Mouse (Mus musculus) testis, adult 2 months (tissue): ENCODE measurements around the gene Mecr. TPM values are rescaled to one million over a fixed set of nuclear protein-coding genes. Genes with fewer than 3 reads are reported as not detected.

Source experiments
- H3K27ac ChIP-seq: fragments of 200-500 bp; 2 replicates; pipeline ENCODE4 v1.5.1; 2012; ENCODE audit warnings: low read depth, low read length; ENCODE audit not compliant: control insufficient read depth, insufficient read depth
- H3K27me3 ChIP-seq: fragments of 200-500 bp; 2 replicates; pipeline ENCODE4 v1.6.1; 2012; ENCODE audit warnings: mild to moderate bottlenecking, low read length, moderate library complexity; ENCODE audit not compliant: control insufficient read depth, insufficient read depth
- H3K36me3 ChIP-seq: fragments of 200-500 bp; 2 replicates; pipeline ENCODE4 v1.6.1; 2012; ENCODE audit warnings: mild to moderate bottlenecking, low read length; ENCODE audit not compliant: control insufficient read depth, insufficient read depth
- H3K4me1 ChIP-seq: fragments of 200-500 bp; 2 replicates; pipeline ENCODE4 v1.6.1; 2012; ENCODE audit warnings: low read length; ENCODE audit not compliant: control insufficient read depth, insufficient read depth
- H3K4me3 ChIP-seq: fragments of 200-500 bp; 2 replicates; pipeline ENCODE4 v1.5.1; 2012; ENCODE audit warnings: low read depth, mild to moderate bottlenecking, low read length, moderate library complexity, mixed read lengths; ENCODE audit not compliant: control insufficient read depth
- CTCF ChIP-seq: fragments of 200-500 bp; IDR thresholded peaks from 2 replicates; pipeline ENCODE4 v1.5.1; 2012; ENCODE audit warnings: low read depth, mild to moderate bottlenecking, inconsistent platforms, low read length, moderate library complexity; ENCODE audit not compliant: control insufficient read depth, insufficient read depth, insufficient replicate concordance
- POLR2A ChIP-seq: fragments of 200-500 bp; IDR thresholded peaks from 2 replicates; pipeline ENCODE4 v1.6.1; 2012; ENCODE audit warnings: low read depth, mild to moderate bottlenecking, inconsistent platforms, low read length, moderate library complexity; ENCODE audit not compliant: control insufficient read depth
- polyA plus RNA-seq: library from polyadenylated mRNA; depleted of rRNA; stranded (reverse); fragments of >200 nt; gene quantifications from 2 replicates; pipeline ENCODE4 v1.2.3, GENCODE M21; 2012

The Mecr gene
- polyA plus RNA-seq, 1 experiment = 19.3 TPM

GRCm38 (mm10) chr4:131836351-131836881, 6.9 kb upstream of the Mecr start:
- H3K27ac ChIP-seq = no peak overlapping the region

GRCm38 (mm10) chr4:131836891-131837491, 6.3 kb upstream of the Mecr start:
- Histone ChIP-seq H3K4me1 (peaks cover 28% of the 10 kb centered on the region), H3K4me3 (peak overlapping the region; percentile 75), H3K27me3 (no peaks in the 10 kb centered on the region), H3K36me3 (no peaks in the 10 kb centered on the region), H3K27ac (no peak overlapping the region)
- TF ChIP-seq POLR2A (no peak), CTCF (no peak)

More at GRCm38 (mm10) chr4:131836351-131836881, 6.9 kb upstream of the Mecr start:
- peaks cover 28% of the 10 kb centered on the region for H3K4me1 ChIP-seq
- H3K4me3 ChIP-seq = peak overlapping the region; percentile 75
- no peak; the same call in 1 of the 2 replicates for TF ChIP-seq POLR2A
- no peak for TF ChIP-seq CTCF
- no peaks in the 10 kb centered on the region for H3K36me3 ChIP-seq
- H3K27me3 ChIP-seq = no peaks in the 10 kb centered on the region

DNA sequence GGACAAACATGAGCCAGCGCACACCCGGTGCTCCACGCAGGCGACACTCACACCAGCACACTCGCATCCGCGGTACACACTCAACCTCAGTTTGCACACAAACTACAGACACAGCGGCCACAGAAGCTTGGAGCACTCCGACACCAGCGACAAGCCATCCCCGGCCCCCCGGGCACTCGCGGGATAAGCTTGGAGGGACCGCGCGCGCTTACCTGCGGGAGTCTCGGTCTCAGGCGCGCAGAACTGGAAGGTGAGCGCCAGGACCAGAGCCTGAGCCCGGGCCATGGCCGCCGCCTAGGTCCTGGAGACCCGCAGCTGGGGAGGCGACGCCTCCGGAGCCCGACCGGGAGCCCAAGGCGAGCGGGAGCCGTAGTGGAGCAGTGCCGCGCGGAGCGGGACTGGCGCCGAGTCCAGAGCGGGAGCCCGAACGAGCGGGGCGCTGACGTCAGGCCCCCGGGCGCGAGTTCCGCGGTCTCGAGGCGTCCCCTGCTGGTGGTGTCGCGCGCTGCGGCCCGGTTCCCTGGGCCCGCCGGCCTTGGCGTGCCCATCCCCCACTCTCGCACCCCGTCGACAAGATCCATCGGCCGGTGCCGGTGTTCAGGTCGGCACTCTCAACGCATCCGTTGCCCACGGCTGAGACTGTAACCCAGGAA, 5.3 kb upstream of the Mecr start, which contains the start of gene Ptpru:
Gene Ptpru, minus strand, starts transcription at position 417 of the 653 bp plus-strand sequence.
- H3K4me1 ChIP-seq = peaks cover 28% of the 10 kb centered on the region
- TF ChIP-seq CTCF = peak; percentile 80
- TF ChIP-seq POLR2A = no peak; the same call in 1 of the 2 replicates
- H3K27me3 ChIP-seq = no peaks in the 10 kb centered on the region
- peak within 1 kb of the TSS; percentile 75 for H3K4me3 ChIP-seq
- H3K36me3 ChIP-seq = no peaks in the 10 kb centered on the region
- no peak within 1 kb of the TSS for H3K27ac ChIP-seq

GRCm38 (mm10) chr4:131845991-131846778, 2.9 kb downstream of the Mecr start:
- H3K27me3 ChIP-seq = no peaks in the 10 kb centered on the region
- peaks cover 5% of the 10 kb centered on the region; the same call in 1 of the 2 replicates for H3K4me1 ChIP-seq
- H3K27ac ChIP-seq = no peak overlapping the region
- no peaks in the 10 kb centered on the region for H3K36me3 ChIP-seq
- TF ChIP-seq CTCF = no peak
- no peak for TF ChIP-seq POLR2A
- no peak overlapping the region for H3K4me3 ChIP-seq

DNA sequence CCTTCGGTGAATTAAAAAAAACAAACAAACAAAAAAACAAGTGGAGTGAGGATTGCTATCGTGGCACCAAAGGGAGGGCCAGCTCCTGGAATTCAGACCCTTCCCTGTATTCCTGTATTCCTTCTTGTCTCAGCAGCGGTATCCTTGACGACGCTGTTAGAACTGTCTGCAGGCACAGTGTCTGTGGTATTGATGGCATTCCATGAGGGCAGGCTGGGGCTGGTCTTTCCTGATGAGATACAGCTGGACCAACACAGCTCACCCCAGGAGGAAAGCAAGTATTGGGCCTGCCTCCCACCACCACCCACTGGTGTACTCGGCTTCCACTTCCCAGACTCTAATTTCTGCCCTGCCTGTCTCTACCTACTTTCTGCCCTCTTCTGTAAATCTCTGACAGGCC, 4.8 kb downstream of the Mecr start:
- no peak overlapping the region for H3K4me3 ChIP-seq
- no peak overlapping the region for H3K27ac ChIP-seq
- no peak for TF ChIP-seq CTCF
- TF ChIP-seq POLR2A = no peak
- H3K27me3 ChIP-seq = no peaks in the 10 kb centered on the region
- peaks cover 5% of the 10 kb centered on the region; the same call in 1 of the 2 replicates for H3K4me1 ChIP-seq
- no peaks in the 10 kb centered on the region for H3K36me3 ChIP-seq

DNA sequence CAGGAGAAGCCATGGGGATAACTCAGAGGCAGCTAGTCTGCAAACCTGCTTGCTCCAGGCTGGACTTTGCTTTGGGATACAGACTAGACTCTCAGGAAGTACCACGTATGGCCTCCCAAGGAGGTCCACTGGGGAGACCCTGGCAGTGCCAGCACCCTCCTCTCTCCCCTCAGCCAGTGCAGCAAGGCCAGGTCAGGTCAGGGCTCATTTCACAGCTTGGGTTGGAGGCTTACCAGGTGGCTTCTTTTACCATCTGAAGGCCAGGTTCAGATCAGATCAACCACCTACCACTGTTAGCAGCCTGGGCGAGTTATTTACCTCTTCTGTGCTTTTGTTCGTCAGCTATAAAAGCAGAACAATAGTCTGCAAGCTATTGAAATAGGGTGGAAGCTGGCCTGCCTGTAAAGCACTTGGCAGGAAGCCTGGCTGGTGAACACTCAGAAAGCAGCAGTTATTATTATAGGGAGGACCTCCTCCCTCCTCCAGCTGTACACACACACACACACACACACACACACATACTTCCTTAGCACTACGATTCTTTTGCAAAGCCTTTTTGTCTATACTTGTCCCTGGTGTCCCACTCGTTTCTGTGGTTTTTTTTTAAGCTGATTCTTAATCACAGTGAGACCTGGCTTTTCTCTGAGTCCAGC, 6.8 kb downstream of the Mecr start:
- Histone ChIP-seq H3K36me3 (no peaks in the 10 kb centered on the region), H3K27me3 (no peaks in the 10 kb centered on the region), H3K4me3 (no peak overlapping the region), H3K27ac (no peak overlapping the region), H3K4me1 (no peaks in the 10 kb centered on the region)
- TF ChIP-seq CTCF (no peak), POLR2A (no peak)
